Mouse (Mus musculus): ENCODE results near the gene Olfr805. TPM values are rescaled to one million over a fixed set of nuclear protein-coding genes. Genes with fewer than 3 reads are reported as not detected.

The Olfr805 gene
- polyA plus RNA-seq (2016; fragmentation: Nextera tagmentation; extraction: Ambion mirVana), result not detected in 2 replicates

- no peak for ATAC-seq (ENCODE audit: low FRiP score)
- WGBS, result 92% methylated on average over 2 of the region's 2 CpGs
- Histone ChIP-seq H3K27ac (no peak within 1 kb of the TSS), H3K4me3 (replicated peaks) (no peak within 1 kb of the TSS), H3K9ac (no peak within 1 kb of the TSS), H3K9me3 (no peaks in the 10 kb centered on the region), H3K4me1 (no peaks in the 10 kb centered on the region), H3K4me2 (no peak within 1 kb of the TSS), H3K36me3 (replicated peaks) (no peaks in the 10 kb centered on the region), H3K27me3 (no peaks in the 10 kb centered on the region)
These were observed at the start of gene Olfr805 for GRCm38 (mm10) chr10:129729275-129729674. Gene Olfr805, minus strand, starts transcription at chr10:129729375.

- Histone ChIP-seq H3K27ac (no peak overlapping the region), H3K27me3 (no peaks in the 10 kb centered on the region), H3K9me3 (no peaks in the 10 kb centered on the region), H3K36me3 (replicated peaks) (no peaks in the 10 kb centered on the region), H3K4me2 (no peak overlapping the region), H3K4me1 (no peaks in the 10 kb centered on the region), H3K4me3 (replicated peaks) (no peak overlapping the region), H3K9ac (no peak overlapping the region)
- no peak for ATAC-seq (ENCODE audit: low FRiP score)
These were observed 48.9 kb upstream of the Olfr805 start for GRCm38 (mm10) chr10:129778123-129778522.

GRCm38 (mm10) chr10:129774338-129774737 is 45.2 kb upstream of the Olfr805 start, which contains the start of gene Olfr809:
Gene Olfr809, plus strand, starts transcription at chr10:129774638.
- Histone ChIP-seq H3K27me3 (no peaks in the 10 kb centered on the region), H3K36me3 (replicated peaks) (no peaks in the 10 kb centered on the region), H3K4me2 (no peak within 1 kb of the TSS), H3K4me3 (replicated peaks) (no peak within 1 kb of the TSS), H3K9me3 (no peaks in the 10 kb centered on the region), H3K9ac (no peak within 1 kb of the TSS), H3K4me1 (no peaks in the 10 kb centered on the region), H3K27ac (no peak within 1 kb of the TSS)
- ATAC-seq (ENCODE audit: low FRiP score), result no peak

- WGBS, result 89% methylated on average over 1 of the region's 1 CpGs
- no peak within 1 kb of the TSS for H3K27ac ChIP-seq
- no peaks in the 10 kb centered on the region for H3K9me3 ChIP-seq
- H3K4me1 ChIP-seq, result no peaks in the 10 kb centered on the region
- H3K9ac ChIP-seq, result no peak within 1 kb of the TSS
- H3K4me2 ChIP-seq, result no peak within 1 kb of the TSS
- H3K27me3 ChIP-seq, result no peaks in the 10 kb centered on the region
- ATAC-seq (ENCODE audit: low FRiP score), result no peak
- H3K36me3 ChIP-seq (replicated peaks), result no peaks in the 10 kb centered on the region
- no peak within 1 kb of the TSS for H3K4me3 ChIP-seq (replicated peaks)
These were observed 36.0 kb upstream of the Olfr805 start, which contains the start of gene Olfr808 for GRCm38 (mm10) chr10:129765182-129765581. Gene Olfr808, plus strand, starts transcription at chr10:129765482.

- Histone ChIP-seq H3K4me3 (replicated peaks) (no peak within 1 kb of the TSS), H3K36me3 (replicated peaks) (no peaks in the 10 kb centered on the region), H3K27ac (no peak within 1 kb of the TSS), H3K27me3 (no peaks in the 10 kb centered on the region), H3K4me1 (no peaks in the 10 kb centered on the region), H3K9ac (no peak within 1 kb of the TSS), H3K4me2 (no peak within 1 kb of the TSS), H3K9me3 (no peaks in the 10 kb centered on the region)
- ATAC-seq (ENCODE audit: low FRiP score), result no peak
- 91% methylated on average over 1 of the region's 1 CpGs for WGBS
These were observed 28.5 kb upstream of the Olfr805 start, which contains the start of gene Olfr807 for GRCm38 (mm10) chr10:129757693-129758092. Gene Olfr807, minus strand, starts transcription at chr10:129757793.

- Histone ChIP-seq H3K36me3 (replicated peaks) (no peaks in the 10 kb centered on the region), H3K9ac (no peak within 1 kb of the TSS), H3K4me3 (replicated peaks) (no peak within 1 kb of the TSS), H3K27ac (no peak within 1 kb of the TSS), H3K4me2 (no peak within 1 kb of the TSS), H3K4me1 (no peaks in the 10 kb centered on the region), H3K9me3 (no peaks in the 10 kb centered on the region), H3K27me3 (no peaks in the 10 kb centered on the region)
- ATAC-seq (ENCODE audit: low FRiP score), result no peak
These were observed 12.6 kb upstream of the Olfr805 start, which contains the start of gene Olfr806 for GRCm38 (mm10) chr10:129741821-129742220. Gene Olfr806, minus strand, starts transcription at chr10:129741921.

- Histone ChIP-seq H3K9me3 (no peaks in the 10 kb centered on the region), H3K27me3 (no peaks in the 10 kb centered on the region), H3K4me2 (no peak within 1 kb of the TSS), H3K4me1 (no peaks in the 10 kb centered on the region), H3K9ac (no peak within 1 kb of the TSS), H3K27ac (no peak within 1 kb of the TSS), H3K4me3 (replicated peaks) (no peak within 1 kb of the TSS), H3K36me3 (replicated peaks) (no peaks in the 10 kb centered on the region)
- no peak for ATAC-seq (ENCODE audit: low FRiP score)
These were observed 26.3 kb downstream of the Olfr805 start, which contains the start of gene Olfr804 for GRCm38 (mm10) chr10:129702910-129703309. Gene Olfr804, plus strand, starts transcription at chr10:129703210.

GRCm38 (mm10) chr10:129694186-129694585 is 35.0 kb downstream of the Olfr805 start, which contains the start of gene Olfr803:
Gene Olfr803, minus strand, starts transcription at chr10:129694286.
- H3K27me3 ChIP-seq, result no peaks in the 10 kb centered on the region
- no peak within 1 kb of the TSS for H3K27ac ChIP-seq
- no peaks in the 10 kb centered on the region for H3K9me3 ChIP-seq
- no peak within 1 kb of the TSS for H3K4me3 ChIP-seq (replicated peaks)
- no peak within 1 kb of the TSS for H3K4me2 ChIP-seq
- no peak within 1 kb of the TSS for H3K9ac ChIP-seq
- H3K4me1 ChIP-seq, result no peaks in the 10 kb centered on the region
- 89% methylated on average over 2 of the region's 2 CpGs for WGBS
- H3K36me3 ChIP-seq (replicated peaks), result no peaks in the 10 kb centered on the region
- ATAC-seq (ENCODE audit: low FRiP score), result no peak

- Histone ChIP-seq H3K4me1 (no peaks in the 10 kb centered on the region), H3K9me3 (no peaks in the 10 kb centered on the region), H3K27me3 (no peaks in the 10 kb centered on the region), H3K27ac (no peak within 1 kb of the TSS), H3K4me3 (replicated peaks) (no peak within 1 kb of the TSS), H3K4me2 (no peak within 1 kb of the TSS), H3K36me3 (replicated peaks) (no peaks in the 10 kb centered on the region), H3K9ac (no peak within 1 kb of the TSS)
- WGBS, result 69% methylated on average over 1 of the region's 1 CpGs
- ATAC-seq (ENCODE audit: low FRiP score), result no peak
These were observed 41.1 kb downstream of the Olfr805 start, which contains the start of gene Olfr802 for GRCm38 (mm10) chr10:129688069-129688468. Gene Olfr802, minus strand, starts transcription at chr10:129688169.

- H3K27me3 ChIP-seq, result no peaks in the 10 kb centered on the region
- WGBS, result 74% methylated on average over 1 of the region's 1 CpGs
- H3K36me3 ChIP-seq (replicated peaks), result no peaks in the 10 kb centered on the region
- no peaks in the 10 kb centered on the region for H3K4me1 ChIP-seq
- no peak for ATAC-seq (ENCODE audit: low FRiP score)
- no peaks in the 10 kb centered on the region for H3K9me3 ChIP-seq
- no peak within 1 kb of the TSS for H3K27ac ChIP-seq
- H3K4me2 ChIP-seq, result no peak within 1 kb of the TSS
- H3K9ac ChIP-seq, result no peak within 1 kb of the TSS
- H3K4me3 ChIP-seq (replicated peaks), result no peak within 1 kb of the TSS
These were observed 55.4 kb downstream of the Olfr805 start, which contains the start of gene Olfr801 for GRCm38 (mm10) chr10:129673765-129674164. Gene Olfr801, minus strand, starts transcription at chr10:129673865.

Small RNAs within 50 kb of the gene (microRNA-seq; reads per million reads assigned to microRNA genes)
- gene Gm24485, result not detected

Other genes starting within 250 kb of the Olfr805 start
- gene Olfr789, start 244.6 kb downstream of the Olfr805 start, polyA plus RNA-seq (2016; fragmentation: Nextera tagmentation; extraction: Ambion mirVana), result not detected in 2 replicates
- gene Olfr790, start 230.9 kb downstream of the Olfr805 start, polyA plus RNA-seq (2016; fragmentation: Nextera tagmentation; extraction: Ambion mirVana), result not detected in 2 replicates
- not detected in 2 replicates for gene Olfr791, start 207.6 kb downstream of the Olfr805 start, polyA plus RNA-seq (2016; fragmentation: Nextera tagmentation; extraction: Ambion mirVana)
- not detected in 2 replicates for gene Olfr792, start 190.2 kb downstream of the Olfr805 start, polyA plus RNA-seq (2016; fragmentation: Nextera tagmentation; extraction: Ambion mirVana)
- not detected in 2 replicates for gene Olfr794, start 161.7 kb downstream of the Olfr805 start, polyA plus RNA-seq (2016; fragmentation: Nextera tagmentation; extraction: Ambion mirVana)
- not detected in 2 replicates for gene Olfr796, start 116.8 kb downstream of the Olfr805 start, polyA plus RNA-seq (2016; fragmentation: Nextera tagmentation; extraction: Ambion mirVana)
- not detected in 2 replicates for gene Olfr798, start 101.4 kb downstream of the Olfr805 start, polyA plus RNA-seq (2016; fragmentation: Nextera tagmentation; extraction: Ambion mirVana)
- gene Olfr799, start 91.9 kb downstream of the Olfr805 start, polyA plus RNA-seq (2016; fragmentation: Nextera tagmentation; extraction: Ambion mirVana), result not detected in 2 replicates
- gene Olfr800, start 71.7 kb downstream of the Olfr805 start, polyA plus RNA-seq (2016; fragmentation: Nextera tagmentation; extraction: Ambion mirVana), result not detected in 2 replicates
- gene Olfr801, start 55.5 kb downstream of the Olfr805 start, polyA plus RNA-seq (2016; fragmentation: Nextera tagmentation; extraction: Ambion mirVana), result not detected in 2 replicates
- 0.04 TPM in 1 of 2 replicates, not detected in the other for gene Olfr802, start 41.2 kb downstream of the Olfr805 start, polyA plus RNA-seq (2016; fragmentation: Nextera tagmentation; extraction: Ambion mirVana)
- not detected in 2 replicates for gene Olfr803, start 35.1 kb downstream of the Olfr805 start, polyA plus RNA-seq (2016; fragmentation: Nextera tagmentation; extraction: Ambion mirVana)
- not detected in 2 replicates for gene Olfr804, start 26.2 kb downstream of the Olfr805 start, polyA plus RNA-seq (2016; fragmentation: Nextera tagmentation; extraction: Ambion mirVana)
- gene Olfr806, start 12.5 kb upstream of the Olfr805 start, polyA plus RNA-seq (2016; fragmentation: Nextera tagmentation; extraction: Ambion mirVana), result not detected in 2 replicates
- gene Olfr807, start 28.4 kb upstream of the Olfr805 start, polyA plus RNA-seq (2016; fragmentation: Nextera tagmentation; extraction: Ambion mirVana), result not detected in 2 replicates
- gene Olfr808, start 36.1 kb upstream of the Olfr805 start, polyA plus RNA-seq (2016; fragmentation: Nextera tagmentation; extraction: Ambion mirVana), result 0.06 TPM in 1 of 2 replicates, not detected in the other
- gene Olfr809, start 45.3 kb upstream of the Olfr805 start, polyA plus RNA-seq (2016; fragmentation: Nextera tagmentation; extraction: Ambion mirVana), result not detected in 2 replicates
- not detected in 2 replicates for gene Olfr810, start 65.5 kb upstream of the Olfr805 start, polyA plus RNA-seq (2016; fragmentation: Nextera tagmentation; extraction: Ambion mirVana)
- gene Olfr811, start 75.0 kb upstream of the Olfr805 start, polyA plus RNA-seq (2016; fragmentation: Nextera tagmentation; extraction: Ambion mirVana), result not detected in 2 replicates
- not detected in 2 replicates for gene Olfr812, start 116.7 kb upstream of the Olfr805 start, polyA plus RNA-seq (2016; fragmentation: Nextera tagmentation; extraction: Ambion mirVana)
- not detected in 2 replicates for gene Olfr813, start 126.0 kb upstream of the Olfr805 start, polyA plus RNA-seq (2016; fragmentation: Nextera tagmentation; extraction: Ambion mirVana)
- gene Olfr814, start 150.5 kb upstream of the Olfr805 start, polyA plus RNA-seq (2016; fragmentation: Nextera tagmentation; extraction: Ambion mirVana), result not detected in 2 replicates
- not detected in 2 replicates for gene Olfr815, start 176.5 kb upstream of the Olfr805 start, polyA plus RNA-seq (2016; fragmentation: Nextera tagmentation; extraction: Ambion mirVana)
- not detected in 2 replicates for gene Olfr816, start 186.2 kb upstream of the Olfr805 start, polyA plus RNA-seq (2016; fragmentation: Nextera tagmentation; extraction: Ambion mirVana)
- gene Olfr818, start 219.7 kb upstream of the Olfr805 start, polyA plus RNA-seq (2016; fragmentation: Nextera tagmentation; extraction: Ambion mirVana), result not detected in 2 replicates
- gene Olfr819, start 237.9 kb upstream of the Olfr805 start, polyA plus RNA-seq (2016; fragmentation: Nextera tagmentation; extraction: Ambion mirVana), result not detected in 2 replicates
- gene Olfr247, start 246.8 kb upstream of the Olfr805 start, polyA plus RNA-seq (2016; fragmentation: Nextera tagmentation; extraction: Ambion mirVana), result not detected in 2 replicates

All from forebrain, embryonic 12.5 days (tissue).